ENCODE assay signal across 31 mouse cellular contexts in genomic region chr3:108117465-108117864, GRCm38 (mm10). TPM values are rescaled to one million over a fixed set of nuclear protein-coding genes. Genes with fewer than 3 reads are reported as not detected.
"Had no signal": no experiment of that assay in that cellular context is flagged by ENCODE, and none has a peak within 500 bp of the region (broad histone marks: within the 10 kb centered on the region; RNA-seq: fewer than 3 reads in every experiment).

No protein-coding gene starts in this region.

- H3K27me3 ChIP-seq: limb, embryonic 12.5 days; limb, embryonic 13.5 days; limb, embryonic 15.5 days; liver, embryonic 12.5 days; liver, embryonic 13.5 days; liver, embryonic 15.5 days; lung, embryonic 15.5 days; megakaryocyte, embryonic 14.5 days; midbrain, embryonic 12.5 days; midbrain, embryonic 13.5 days; midbrain, embryonic 15.5 days; neural tube, embryonic 12.5 days had no signal

- H3K4me3 ChIP-seq: limb, embryonic 10.5 days; limb, embryonic 12.5 days; limb, embryonic 13.5 days; limb, embryonic 15.5 days; liver, embryonic 12.5 days; liver, embryonic 13.5 days; liver, embryonic 15.5 days; lung, embryonic 15.5 days; megakaryocyte, embryonic 14.5 days; midbrain, embryonic 12.5 days; midbrain, embryonic 13.5 days; midbrain, embryonic 15.5 days; myocyte; neural tube, embryonic 12.5 days had no signal

- H3K9ac ChIP-seq: limb, embryonic 12.5 days; limb, embryonic 13.5 days; limb, embryonic 15.5 days; liver, embryonic 12.5 days; liver, embryonic 13.5 days; liver, embryonic 14.5 days; liver, embryonic 15.5 days; liver, postnatal 0 days; lung, embryonic 14.5 days; lung, embryonic 15.5 days; midbrain, embryonic 12.5 days; midbrain, embryonic 13.5 days; midbrain, embryonic 15.5 days; neural tube, embryonic 12.5 days had no signal

- ATAC-seq: liver, embryonic 12.5 days; liver, postnatal 0 days; lung, postnatal 0 days; midbrain, embryonic 13.5 days; midbrain, embryonic 15.5 days; midbrain, embryonic 16.5 days had no signal

- H3K9me3 ChIP-seq: limb, embryonic 10.5 days; limb, embryonic 12.5 days; limb, embryonic 13.5 days; limb, embryonic 15.5 days; liver, embryonic 12.5 days; liver, embryonic 13.5 days; liver, embryonic 15.5 days; lung, embryonic 15.5 days; megakaryocyte, embryonic 14.5 days; midbrain, embryonic 12.5 days; midbrain, embryonic 13.5 days; midbrain, embryonic 15.5 days; neural tube, embryonic 12.5 days had no signal

- H3K4me1 ChIP-seq: limb, embryonic 10.5 days; limb, embryonic 12.5 days; limb, embryonic 13.5 days; limb, embryonic 15.5 days; lung, embryonic 15.5 days; midbrain, embryonic 12.5 days; midbrain, embryonic 13.5 days; midbrain, embryonic 15.5 days; neural tube, embryonic 12.5 days had no signal

- H3K27ac ChIP-seq: limb, embryonic 10.5 days; limb, embryonic 12.5 days; limb, embryonic 13.5 days; limb, embryonic 15.5 days; liver, embryonic 12.5 days; liver, embryonic 13.5 days; liver, embryonic 14.5 days; liver, embryonic 15.5 days; lung, embryonic 15.5 days; macrophage; midbrain, embryonic 12.5 days; midbrain, embryonic 13.5 days; midbrain, embryonic 15.5 days; neural tube, embryonic 12.5 days had no signal

- H3K4me2 ChIP-seq: limb, embryonic 12.5 days; limb, embryonic 13.5 days; limb, embryonic 15.5 days; liver, embryonic 11.5 days; liver, embryonic 12.5 days; liver, embryonic 13.5 days; liver, embryonic 15.5 days; lung, embryonic 14.5 days; lung, embryonic 15.5 days; midbrain, embryonic 12.5 days; midbrain, embryonic 13.5 days; midbrain, embryonic 15.5 days; neural tube, embryonic 12.5 days had no signal

- DNase-seq: left cerebral cortex, postnatal 4 days; liver; liver, embryonic 13.5 days; liver, postnatal 0 days; lung, adult 18-20 months; lung, adult 2 months; lung, embryonic 14.5 days; lung, postnatal 10 days; lung, postnatal 14 days; lung, postnatal 36 days; lung, postnatal 4 days; midbrain, embryonic 14.5 days had no signal

RNA-seq across cellular contexts. Expression of gene Gnat2, which starts 24.9 kb away (rescaled TPM):
- polyA plus RNA-seq: lung, adult 2 months; macrophage had no signal

RNA-seq across cellular contexts. Expression of gene Gpr61, which starts 37.2 kb away (rescaled TPM):
- polyA plus RNA-seq: liver, adult 2 months; liver, embryonic 13.5 days; liver, postnatal 0 days; lung, adult 2 months; lung, postnatal 0 days; macrophage had no signal
